Mouse (Mus musculus) layer of hippocampus, adult 11-12 months (tissue): ENCODE results near the gene Rnasel.

ENCODE experiments used
- DNase-seq: peaks from one replicate; pipeline ENCODE4 v3.0.0; 2022; ENCODE audit warnings: low spot score

The Rnasel gene

GRCm38 (mm10) chr1:153769998-153770775 lies 21.0 kb downstream of the Rnasel start:
- no peak for DNase-seq

GRCm38 (mm10) chr1:153770776-153771167 lies 21.5 kb downstream of the Rnasel start:
- no peak for DNase-seq

- no peak for DNase-seq
Measured at GRCm38 (mm10) chr1:153775174-153775573, 25.9 kb downstream of the Rnasel start.

GRCm38 (mm10) chr1:153776257-153776656 lies 27.0 kb downstream of the Rnasel start:
- DNase-seq: no peak

- DNase-seq: no peak
Measured at GRCm38 (mm10) chr1:153778205-153778604, 29.0 kb downstream of the Rnasel start.

GRCm38 (mm10) chr1:153783339-153783738 lies 34.1 kb downstream of the Rnasel start:
- no peak for DNase-seq

- DNase-seq: no peak
Measured at GRCm38 (mm10) chr1:153785608-153786007, 36.4 kb downstream of the Rnasel start.

GRCm38 (mm10) chr1:153790708-153791107 lies 41.5 kb downstream of the Rnasel start:
- DNase-seq: no peak

GRCm38 (mm10) chr1:153794241-153794640 lies 45.0 kb downstream of the Rnasel start:
- no peak for DNase-seq

- no peak for DNase-seq
Measured at GRCm38 (mm10) chr1:153802691-153803090, 53.5 kb downstream of the Rnasel start.

- DNase-seq: no peak
Measured at GRCm38 (mm10) chr1:153803530-153803929, 54.3 kb downstream of the Rnasel start.

GRCm38 (mm10) chr1:153807390-153807993 lies 58.3 kb downstream of the Rnasel start:
- peak; percentile 76 for DNase-seq
